Mouse (Mus musculus) E14TG2a.4 (cell line): ENCODE data around the gene Mrpl11.

ENCODE experiments used
- H3K27me3 ChIP-seq: 2 replicates; pipeline ENCODE4 v1.6.1; 2014; ENCODE audit warnings: low read length, control low read depth; ENCODE audit not compliant: insufficient read depth
- H3K36me3 ChIP-seq: 2 replicates; pipeline ENCODE4 v1.6.1; 2014; ENCODE audit warnings: low read length, control low read depth; ENCODE audit not compliant: insufficient read depth
- H3K4me1 ChIP-seq: replicated peaks from 2 replicates; pipeline ENCODE4 v1.6.1; 2014; ENCODE audit warnings: low read depth, low read length, control low read depth
- H3K4me3 ChIP-seq: replicated peaks from 2 replicates; pipeline ENCODE4 v1.5.1; 2014; ENCODE audit warnings: mild to moderate bottlenecking, low read length
- H3K9me3 ChIP-seq: 2 replicates; pipeline ENCODE4 v1.6.1; 2014; ENCODE audit warnings: low read length, control low read depth
- CTCF ChIP-seq: conservative IDR thresholded peaks from 2 replicates; pipeline ENCODE4 v1.5.1; 2014; ENCODE audit warnings: low read length
- NANOG ChIP-seq: IDR thresholded peaks from 2 replicates; pipeline ENCODE4 v1.6.1; 2014; ENCODE audit warnings: borderline replicate concordance, low read length, mixed read lengths
- POU5F1 ChIP-seq: IDR thresholded peaks from 2 replicates; pipeline ENCODE4 v1.6.1; 2014; ENCODE audit warnings: low read length, borderline replicate concordance

Gene Mrpl11

DNA sequence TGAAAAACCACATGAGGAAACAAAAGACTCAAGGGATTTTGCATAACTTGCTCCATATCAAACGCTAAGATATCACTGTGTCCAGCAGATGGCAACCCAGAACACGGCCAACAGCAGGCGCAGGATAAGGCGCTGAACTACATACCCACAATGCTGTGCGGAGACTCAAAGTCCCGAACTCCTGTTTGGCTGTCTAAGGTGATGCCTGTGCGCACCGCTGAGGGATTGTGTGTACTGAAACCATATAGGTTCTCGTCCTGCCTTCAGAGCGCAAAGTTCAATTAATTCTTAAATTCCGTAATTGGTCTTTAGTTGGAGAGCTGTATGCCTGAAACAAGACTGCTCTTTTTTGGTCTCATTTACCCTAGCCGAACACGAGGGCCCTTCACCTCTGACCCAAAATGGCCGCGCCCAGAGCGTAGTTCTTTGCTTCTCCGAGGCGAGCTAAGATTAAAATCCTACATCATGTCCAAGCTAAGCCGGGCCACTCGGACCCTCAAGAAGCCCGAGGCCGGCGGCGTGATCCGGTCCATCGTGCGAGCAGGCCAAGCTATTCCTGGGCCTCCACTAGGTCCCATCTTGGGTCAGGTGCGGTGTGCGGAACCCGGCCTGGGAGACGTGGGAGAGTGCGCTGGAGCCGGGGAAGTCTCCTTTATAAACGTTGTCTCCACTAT lies at the start of gene Mrpl11:
Gene Mrpl11 (plus strand): TSS at position 220 of the 674 bp plus-strand sequence.
- peaks cover 19% of the 10 kb centered on the region for H3K4me1 ChIP-seq
- peaks cover 19% of the 10 kb centered on the region for H3K9me3 ChIP-seq
- H3K36me3 ChIP-seq = peaks cover 34% of the 10 kb centered on the region
- H3K4me3 ChIP-seq = peak within 1 kb of the TSS; percentile 94
- peak; percentile 52 for TF ChIP-seq CTCF
- no peak for TF ChIP-seq NANOG
- no peak for TF ChIP-seq POU5F1
- peaks cover 12% of the 10 kb centered on the region; the same call in 1 of the 2 replicates for H3K27me3 ChIP-seq

DNA sequence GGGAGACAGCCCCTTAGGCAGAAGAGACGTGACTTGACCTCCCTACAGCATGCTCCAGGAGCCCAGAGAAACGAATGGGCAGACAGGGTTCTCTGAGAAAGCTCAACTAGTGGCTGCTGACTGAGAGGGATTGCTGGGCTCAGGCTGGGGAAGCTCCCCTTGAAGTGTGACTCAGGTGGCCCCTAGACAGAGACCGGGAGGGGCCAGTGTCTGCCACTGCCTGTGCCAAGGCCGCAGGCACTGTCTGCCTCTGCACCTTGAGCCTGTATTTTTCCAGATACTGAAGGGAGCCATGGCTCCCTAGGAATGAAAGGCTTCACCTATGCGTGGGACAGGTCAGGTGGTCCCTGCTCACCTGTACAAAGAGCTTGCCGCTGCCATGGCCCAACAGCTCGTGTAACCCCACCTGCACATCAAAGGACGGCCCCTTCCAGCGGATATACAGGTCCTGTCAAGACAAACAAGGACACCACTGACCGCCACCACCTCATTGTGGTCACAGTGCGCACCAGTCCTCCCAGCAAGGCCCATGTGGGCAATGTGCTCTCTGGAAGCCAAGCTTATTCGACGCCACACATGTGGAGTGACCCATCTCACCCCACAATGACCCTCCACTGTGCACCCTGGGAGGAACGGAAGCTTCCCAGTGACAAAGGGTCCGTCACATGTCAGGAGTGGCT lies 45.9 kb upstream of the Mrpl11 start:
- Histone ChIP-seq H3K36me3 (peaks cover 100% of the 10 kb centered on the region), H3K27me3 (no peaks in the 10 kb centered on the region), H3K9me3 (no peaks in the 10 kb centered on the region), H3K4me3 (no peak overlapping the region), H3K4me1 (peaks cover 38% of the 10 kb centered on the region)
- TF ChIP-seq CTCF (no peak), POU5F1 (no peak), NANOG (no peak)

DNA sequence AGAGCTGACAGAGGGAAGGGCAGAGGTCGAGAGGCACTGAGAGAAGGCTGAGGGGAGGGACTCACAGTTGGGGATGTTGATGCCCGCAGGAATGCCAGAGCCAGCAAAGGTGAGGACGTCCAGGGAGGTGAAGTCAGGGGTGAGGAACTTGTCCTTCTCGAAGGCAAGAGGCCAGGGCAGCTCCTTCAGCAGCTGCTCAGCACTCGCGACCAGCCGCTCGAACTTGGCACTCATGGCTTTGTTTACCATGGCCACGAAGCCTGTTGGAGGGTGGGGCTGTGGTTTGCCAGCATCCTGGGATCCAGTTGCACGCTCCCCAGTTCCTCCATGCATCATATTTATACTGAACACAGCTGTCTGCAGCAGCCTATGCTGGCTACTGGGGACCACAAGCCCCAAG lies 45.1 kb upstream of the Mrpl11 start:
- Histone ChIP-seq H3K36me3 (peaks cover 100% of the 10 kb centered on the region), H3K27me3 (no peaks in the 10 kb centered on the region), H3K4me3 (no peak overlapping the region), H3K4me1 (peaks cover 39% of the 10 kb centered on the region), H3K9me3 (no peaks in the 10 kb centered on the region)
- TF ChIP-seq POU5F1 (no peak), NANOG (no peak), CTCF (no peak)

DNA sequence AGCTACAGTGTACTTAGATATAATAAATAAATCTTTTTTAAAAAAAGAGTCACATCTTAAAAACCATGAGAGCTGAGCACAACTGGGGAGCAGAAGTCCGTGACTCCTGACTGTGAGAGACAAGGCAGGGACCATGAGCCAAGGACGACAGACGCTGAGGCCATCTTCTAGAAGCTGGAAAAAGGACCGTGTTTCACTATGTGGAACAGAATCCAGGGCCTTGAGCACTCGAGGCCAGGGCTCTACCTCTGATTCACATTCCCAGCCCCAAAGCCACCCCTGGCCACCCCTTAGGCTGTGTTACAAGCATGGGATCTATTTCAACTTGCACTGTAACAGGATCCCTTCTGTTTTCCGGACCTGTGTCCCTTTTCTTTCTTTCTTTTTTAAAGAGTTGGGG lies 42.3 kb upstream of the Mrpl11 start:
- no peak overlapping the region for H3K4me3 ChIP-seq
- no peaks in the 10 kb centered on the region for H3K27me3 ChIP-seq
- peaks cover 100% of the 10 kb centered on the region for H3K36me3 ChIP-seq
- H3K4me1 ChIP-seq = peaks cover 31% of the 10 kb centered on the region
- no peak for TF ChIP-seq NANOG
- TF ChIP-seq CTCF = no peak
- no peak for TF ChIP-seq POU5F1
- no peaks in the 10 kb centered on the region for H3K9me3 ChIP-seq

DNA sequence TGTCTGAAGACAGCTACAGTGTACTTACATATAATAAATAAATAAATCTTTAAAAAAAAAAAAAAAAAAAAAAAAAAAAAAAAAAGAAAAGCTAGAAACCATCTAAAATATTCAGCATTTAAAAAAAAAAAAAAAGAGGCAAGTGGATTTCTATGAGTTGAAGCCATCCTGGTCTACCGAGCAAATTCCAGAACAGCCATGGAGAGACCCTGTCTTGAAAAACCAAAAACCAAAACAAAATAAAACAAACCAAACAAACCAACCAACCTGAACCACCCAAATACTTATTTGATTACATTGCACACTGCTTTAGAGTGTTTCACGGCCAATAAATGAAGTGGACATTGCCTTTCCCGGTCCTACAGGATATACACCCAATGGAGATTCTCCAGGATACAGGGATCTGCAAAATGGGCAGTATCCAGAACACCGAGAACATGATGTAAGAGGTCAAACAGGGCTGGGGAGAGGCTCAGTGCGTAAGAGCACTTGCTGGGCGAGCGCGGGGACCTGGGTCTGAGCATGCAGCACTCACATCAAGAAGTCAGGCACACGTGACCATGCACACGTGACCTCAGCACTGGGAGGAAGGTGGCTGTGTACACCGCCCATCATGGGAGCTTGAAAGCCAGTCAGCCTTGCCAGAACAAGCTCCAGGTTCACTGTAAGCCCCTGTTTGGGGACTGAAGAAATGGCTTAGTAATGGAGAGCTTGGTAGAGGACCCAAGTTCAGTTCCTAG lies 36.7 kb upstream of the Mrpl11 start:
- no peak for TF ChIP-seq POU5F1
- no peak for TF ChIP-seq NANOG
- no peak for TF ChIP-seq CTCF
- Histone ChIP-seq H3K27me3 (no peaks in the 10 kb centered on the region), H3K4me1 (peaks cover 41% of the 10 kb centered on the region), H3K9me3 (no peaks in the 10 kb centered on the region), H3K4me3 (peak overlapping the region; percentile 42), H3K36me3 (peaks cover 66% of the 10 kb centered on the region)

DNA sequence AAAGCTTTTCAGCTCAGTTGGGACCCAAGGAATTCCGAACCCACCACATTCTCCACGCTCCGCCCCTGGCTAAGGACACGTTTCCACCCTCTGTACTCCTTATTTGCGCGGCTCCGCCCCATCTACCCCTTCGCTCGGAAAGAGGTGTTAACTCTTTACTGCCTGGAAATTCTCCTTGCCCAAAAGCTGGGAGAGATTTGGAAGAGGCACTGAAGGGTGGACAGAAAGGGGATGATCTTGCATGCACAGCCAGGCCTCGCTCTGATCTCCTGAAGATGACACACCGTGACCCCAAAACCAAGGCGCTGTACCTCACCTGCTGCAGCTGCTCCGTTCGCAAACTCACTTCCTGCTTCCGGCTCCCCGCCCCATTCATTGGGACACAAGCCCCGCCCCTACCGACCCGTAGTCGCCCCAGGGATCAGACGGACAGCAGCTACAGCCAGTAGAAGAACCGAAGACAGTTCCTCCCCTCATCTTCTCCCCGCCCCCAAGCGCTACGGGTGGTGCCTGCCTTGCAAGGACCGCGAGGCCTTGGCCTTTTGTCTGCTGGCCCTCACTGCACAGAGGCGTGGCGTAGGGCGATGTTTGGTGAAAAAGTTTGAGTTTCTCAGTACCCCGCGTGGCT lies 33.9 kb upstream of the Mrpl11 start, which contains the start of gene Dpp3:
Gene Dpp3 (minus strand): TSS at position 384 of the 628 bp plus-strand sequence.
- TF ChIP-seq CTCF = no peak
- TF ChIP-seq POU5F1 = no peak
- no peak for TF ChIP-seq NANOG
- H3K4me3 ChIP-seq = peak within 1 kb of the TSS; percentile 90
- peaks cover 18% of the 10 kb centered on the region for H3K27me3 ChIP-seq
- H3K36me3 ChIP-seq = peaks cover 39% of the 10 kb centered on the region
- peaks cover 61% of the 10 kb centered on the region for H3K4me1 ChIP-seq
- H3K9me3 ChIP-seq = no peaks in the 10 kb centered on the region

DNA sequence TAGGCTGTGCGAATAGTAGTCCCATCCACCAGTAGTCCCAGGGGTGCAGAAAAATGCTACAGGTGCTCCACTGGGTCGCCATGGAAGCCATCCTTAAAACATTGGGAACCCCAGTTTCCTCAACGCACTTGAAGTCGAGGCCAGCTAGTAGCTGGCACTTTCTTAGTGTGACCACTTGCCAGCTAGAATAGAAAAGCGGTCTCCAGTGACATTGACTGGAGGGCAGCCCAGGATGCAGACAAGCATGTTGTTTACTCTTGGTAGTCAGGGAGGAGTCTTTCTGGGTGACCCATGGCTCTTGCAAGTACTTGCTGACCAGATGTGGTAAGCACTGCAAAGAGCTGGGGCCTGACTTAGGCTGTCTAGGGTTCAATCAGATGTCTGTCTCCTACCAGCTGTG lies 33.2 kb upstream of the Mrpl11 start:
- Histone ChIP-seq H3K9me3 (no peaks in the 10 kb centered on the region), H3K4me1 (peaks cover 61% of the 10 kb centered on the region), H3K36me3 (peaks cover 31% of the 10 kb centered on the region), H3K4me3 (peak overlapping the region; percentile 90), H3K27me3 (peaks cover 18% of the 10 kb centered on the region)
- no peak for TF ChIP-seq CTCF
- TF ChIP-seq POU5F1 = no peak
- TF ChIP-seq NANOG = no peak

DNA sequence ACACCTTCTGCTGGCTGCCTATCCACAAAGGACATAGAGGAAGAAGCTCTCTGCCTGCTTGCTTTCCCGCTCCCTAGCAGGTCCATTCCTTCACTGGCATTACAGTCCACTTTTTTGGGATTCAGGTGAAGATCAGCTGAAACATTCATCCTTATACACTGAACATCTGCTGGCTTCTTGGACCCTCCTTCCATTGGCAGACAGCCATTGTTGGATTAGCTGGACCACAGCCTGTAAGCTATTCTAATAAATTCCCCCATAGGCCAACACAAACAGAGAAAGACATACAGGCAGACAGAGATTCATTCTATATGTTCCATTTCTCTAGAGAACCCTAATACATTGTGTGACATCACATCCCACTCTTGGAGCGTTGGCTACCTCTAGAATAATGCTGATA lies 25.1 kb upstream of the Mrpl11 start:
- Histone ChIP-seq H3K4me1 (peaks cover 32% of the 10 kb centered on the region), H3K4me3 (no peak overlapping the region), H3K36me3 (no peaks in the 10 kb centered on the region; the same call in 1 of the 2 replicates), H3K27me3 (peaks cover 31% of the 10 kb centered on the region), H3K9me3 (no peaks in the 10 kb centered on the region)
- TF ChIP-seq CTCF = no peak
- TF ChIP-seq NANOG = no peak
- TF ChIP-seq POU5F1 = no peak
